Mouse (Mus musculus) thymus, postnatal 0 days (tissue): ENCODE results near the gene Zfp870. TPM values are rescaled to one million over a fixed set of nuclear protein-coding genes. Genes with fewer than 3 reads are reported as not detected.
A peak's percentile ranks its signal among the peaks of the same experiment; 100 is the strongest.

Experiments used
- DNase-seq: peaks from one replicate; pipeline ENCODE4 v3.0.0-alpha.2; 2015; ENCODE audit warnings: low spot score
- polyA plus RNA-seq: library from polyadenylated mRNA; unstranded; fragments of >200 nt; fragmentation: Nextera tagmentation; extraction: Ambion mirVana; gene quantifications from 2 replicates; pipeline ENCODE4 v1.2.1, GENCODE M21; 2015

The Zfp870 gene
- polyA plus RNA-seq, result 1.2 and 1.9 TPM in 2 replicates

GRCm38 (mm10) chr17:32891239-32892180, at the start of gene Zfp870:
Gene Zfp870 (minus strand): TSS chr17:32891642.
- peak; percentile 92 for DNase-seq

GRCm38 (mm10) chr17:32939831-32940230, 48.4 kb upstream of the Zfp870 start:
- no peak for DNase-seq

- DNase-seq, result no peak
Measured at GRCm38 (mm10) chr17:32927803-32928202, 36.4 kb upstream of the Zfp870 start.

- peak; percentile 88 for DNase-seq
Measured at GRCm38 (mm10) chr17:32924658-32925312, 33.3 kb upstream of the Zfp870 start.

- no peak for DNase-seq
Measured at GRCm38 (mm10) chr17:32923681-32924080, 32.2 kb upstream of the Zfp870 start.

- no peak for DNase-seq
Measured at GRCm38 (mm10) chr17:32919123-32919522, 27.7 kb upstream of the Zfp870 start.

GRCm38 (mm10) chr17:32917131-32917530, 25.7 kb upstream of the Zfp870 start, which contains the start of gene Cyp4f14:
Gene Cyp4f14 (minus strand): TSS chr17:32917342.
- no peak for DNase-seq

- no peak for DNase-seq
Measured at GRCm38 (mm10) chr17:32916075-32916474, 24.6 kb upstream of the Zfp870 start.

GRCm38 (mm10) chr17:32906172-32906571, 14.7 kb upstream of the Zfp870 start:
- DNase-seq, result no peak

GRCm38 (mm10) chr17:32905239-32905638, 13.8 kb upstream of the Zfp870 start:
- peak; percentile 57 for DNase-seq

GRCm38 (mm10) chr17:32904414-32904813, 13.0 kb upstream of the Zfp870 start:
- peak; percentile 35 for DNase-seq

- DNase-seq, result no peak
Measured at GRCm38 (mm10) chr17:32901751-32902525, 10.5 kb upstream of the Zfp870 start.

- DNase-seq, result no peak
Measured at GRCm38 (mm10) chr17:32895421-32895820, 4.0 kb upstream of the Zfp870 start.

- no peak for DNase-seq
Measured at GRCm38 (mm10) chr17:32893901-32894300, 2.5 kb upstream of the Zfp870 start.

- no peak for DNase-seq
Measured at GRCm38 (mm10) chr17:32890852-32891238, 597 bp downstream of the Zfp870 start.

GRCm38 (mm10) chr17:32889611-32890010, 1.8 kb downstream of the Zfp870 start:
- no peak for DNase-seq

GRCm38 (mm10) chr17:32880320-32881218, 10.9 kb downstream of the Zfp870 start:
- DNase-seq, result no peak

GRCm38 (mm10) chr17:32878773-32879172, 12.7 kb downstream of the Zfp870 start:
- no peak for DNase-seq

- no peak for DNase-seq
Measured at GRCm38 (mm10) chr17:32877471-32878171, 13.8 kb downstream of the Zfp870 start.

GRCm38 (mm10) chr17:32872696-32873095, 18.7 kb downstream of the Zfp870 start:
- no peak for DNase-seq
